Mouse (Mus musculus): Measurements from ENCODE around the gene Chgb. TPM values are rescaled to one million over a fixed set of nuclear protein-coding genes. Genes with fewer than 3 reads are reported as not detected.

The Chgb gene
- polyA plus RNA-seq (2016; fragmentation: Nextera tagmentation; extraction: Ambion mirVana), result 0.91 and 1.9 TPM in 2 replicates

DNA sequence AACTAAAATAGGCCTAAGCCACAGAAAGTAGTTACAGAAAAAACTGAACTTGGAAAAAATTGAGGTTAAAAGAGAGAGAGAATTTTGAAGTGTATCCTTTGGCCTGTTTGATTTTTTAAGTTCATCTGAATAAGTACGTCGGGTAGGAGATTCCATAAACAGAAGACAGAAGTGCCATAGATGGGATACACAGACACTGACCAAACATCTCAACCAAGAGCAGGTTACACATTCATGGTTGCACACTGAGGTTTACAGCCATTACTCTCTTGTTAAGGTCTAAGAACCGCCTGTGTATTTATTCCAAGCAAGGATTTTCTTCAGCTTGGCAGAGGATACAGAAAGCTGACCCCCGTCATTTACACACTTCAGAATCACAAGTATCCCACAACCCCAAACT is at the start of gene Chgb:
Chgb (plus strand) TSS at position 301 of the 400 bp plus-strand sequence.
- H3K9me3 ChIP-seq, result no peaks in the 10 kb centered on the region
- peaks cover 11% of the 10 kb centered on the region; the same call in 1 of the 2 replicates for H3K27me3 ChIP-seq (ENCODE audit: poor library complexity, severe bottlenecking)
- 6% methylated on average over 4 of the region's 4 CpGs for WGBS
- peak within 1 kb of the TSS; percentile 61 for H3K4me3 ChIP-seq
- peak within 1 kb of the TSS; percentile 13 for H3K27ac ChIP-seq
- peaks cover 18% of the 10 kb centered on the region for H3K4me1 ChIP-seq
- no peaks in the 10 kb centered on the region for H3K36me3 ChIP-seq (replicated peaks)
- no peak for DNase-seq (ENCODE audit: extremely low spot score, low spot score)

DNA sequence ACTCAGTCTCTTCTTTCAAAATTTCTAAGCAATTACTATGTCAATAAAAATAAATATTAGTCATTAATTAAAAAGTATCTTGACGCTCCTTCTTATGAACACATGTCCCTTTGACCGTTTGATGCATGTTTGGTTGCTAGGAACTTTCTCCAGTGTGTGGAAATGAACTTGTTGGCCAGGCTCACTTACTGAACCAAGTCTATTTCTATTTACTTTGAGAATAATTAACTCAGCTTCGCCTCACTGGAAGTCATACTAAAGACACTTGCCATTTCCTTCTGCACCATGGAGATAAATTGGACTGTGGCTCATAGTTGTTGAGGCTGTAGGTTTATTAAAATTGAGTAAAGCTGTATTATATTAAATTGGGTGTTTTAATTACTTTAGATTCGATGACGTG is 48.1 kb upstream of the Chgb start:
- H3K27ac ChIP-seq, result no peak overlapping the region
- 93% methylated on average over 5 of the region's 5 CpGs for WGBS
- H3K4me1 ChIP-seq, result peaks cover 7% of the 10 kb centered on the region
- H3K9me3 ChIP-seq, result no peaks in the 10 kb centered on the region
- no peaks in the 10 kb centered on the region for H3K27me3 ChIP-seq (ENCODE audit: poor library complexity, severe bottlenecking)
- DNase-seq (ENCODE audit: extremely low spot score, low spot score), result no peak
- H3K36me3 ChIP-seq (replicated peaks), result no peaks in the 10 kb centered on the region
- H3K4me3 ChIP-seq, result no peak overlapping the region

DNA sequence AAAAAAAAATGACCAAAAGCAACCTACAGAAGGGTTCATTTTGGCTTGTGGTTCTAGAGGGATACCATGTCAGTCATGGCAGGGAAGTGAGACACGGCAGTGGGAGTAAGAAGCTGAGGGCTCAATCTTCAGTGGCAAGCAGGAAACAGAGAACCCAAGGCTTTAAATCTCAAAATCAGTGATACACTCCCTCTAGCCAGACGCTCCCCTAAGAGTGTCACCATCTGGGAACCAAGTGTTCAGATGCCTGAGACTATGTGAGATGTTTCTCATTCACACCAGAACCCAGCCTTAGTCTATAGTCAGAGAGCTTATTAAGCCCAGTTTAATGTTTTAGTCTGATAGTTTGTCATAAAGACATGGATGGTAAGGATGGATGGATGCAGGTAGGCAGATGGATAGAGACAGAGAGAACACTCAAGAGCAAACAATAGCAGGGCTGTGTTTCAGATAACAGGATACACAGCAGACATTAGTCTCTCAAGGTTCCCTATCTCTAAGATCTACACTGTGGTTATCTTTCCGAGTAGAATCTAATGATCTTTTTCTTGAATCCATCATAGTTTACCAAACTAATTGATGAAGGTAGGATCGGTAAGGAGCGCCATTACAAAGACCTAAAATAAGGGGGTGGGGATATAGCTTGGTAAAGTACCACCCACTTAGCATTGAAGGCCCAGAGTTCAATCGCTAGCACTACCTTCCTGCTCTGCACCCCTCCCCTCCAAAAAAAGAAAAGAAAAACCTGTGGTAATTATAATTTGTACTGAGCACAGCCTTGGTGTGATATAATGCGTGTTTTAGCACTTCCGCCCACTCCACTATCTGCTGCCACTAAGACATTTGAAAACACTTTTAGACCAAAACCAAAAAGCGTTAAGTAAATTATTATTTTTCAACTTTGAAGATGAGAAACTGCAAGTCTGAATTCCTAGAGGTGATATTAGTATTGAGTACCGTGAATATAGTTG is 47.2 kb upstream of the Chgb start:
- Histone ChIP-seq H3K9me3 (no peaks in the 10 kb centered on the region), H3K27me3 (ENCODE audit: poor library complexity, severe bottlenecking) (no peaks in the 10 kb centered on the region), H3K27ac (no peak overlapping the region), H3K36me3 (replicated peaks) (no peaks in the 10 kb centered on the region), H3K4me1 (peaks cover 12% of the 10 kb centered on the region), H3K4me3 (no peak overlapping the region)
- 91% methylated on average over 10 of the region's 10 CpGs for WGBS
- DNase-seq (ENCODE audit: extremely low spot score, low spot score), result no peak

DNA sequence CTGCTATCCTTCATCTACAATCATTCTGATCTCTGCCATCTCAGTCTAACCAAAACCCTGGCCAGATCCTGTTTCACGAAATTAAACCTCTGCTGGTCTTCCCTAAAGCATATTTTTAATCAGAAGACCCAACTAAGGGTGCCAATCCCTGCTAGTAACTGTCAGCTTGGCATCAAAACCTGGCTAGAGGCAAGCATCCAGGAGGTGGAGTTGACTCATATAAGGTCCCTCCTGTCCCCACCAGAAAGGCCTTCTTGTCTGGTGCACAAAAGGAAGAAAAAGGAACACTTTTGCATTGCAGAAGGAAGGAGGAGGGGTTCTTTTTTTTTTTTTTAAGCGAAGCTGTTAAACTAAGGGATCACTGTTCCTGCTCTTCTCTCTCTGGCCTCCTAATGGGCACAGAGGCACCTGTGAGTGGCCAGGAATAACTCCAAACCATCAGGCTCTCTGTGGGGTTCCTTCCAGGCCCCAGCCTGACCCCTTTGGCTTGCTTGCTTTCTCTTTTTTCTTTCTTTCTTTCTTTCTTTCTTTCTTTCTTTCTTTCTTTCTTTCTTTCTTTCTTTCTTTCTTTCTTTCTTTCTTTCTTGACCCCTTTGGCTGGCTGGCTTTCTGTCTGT is 42.2 kb upstream of the Chgb start:
- Histone ChIP-seq H3K27ac (no peak overlapping the region; the same call in 1 of the 2 replicates), H3K4me3 (no peak overlapping the region), H3K36me3 (replicated peaks) (no peaks in the 10 kb centered on the region), H3K9me3 (no peaks in the 10 kb centered on the region), H3K4me1 (peaks cover 25% of the 10 kb centered on the region), H3K27me3 (ENCODE audit: poor library complexity, severe bottlenecking) (no peaks in the 10 kb centered on the region)
- no peak for DNase-seq (ENCODE audit: extremely low spot score, low spot score)
- WGBS, result 62% methylated on average over 2 of the region's 2 CpGs

DNA sequence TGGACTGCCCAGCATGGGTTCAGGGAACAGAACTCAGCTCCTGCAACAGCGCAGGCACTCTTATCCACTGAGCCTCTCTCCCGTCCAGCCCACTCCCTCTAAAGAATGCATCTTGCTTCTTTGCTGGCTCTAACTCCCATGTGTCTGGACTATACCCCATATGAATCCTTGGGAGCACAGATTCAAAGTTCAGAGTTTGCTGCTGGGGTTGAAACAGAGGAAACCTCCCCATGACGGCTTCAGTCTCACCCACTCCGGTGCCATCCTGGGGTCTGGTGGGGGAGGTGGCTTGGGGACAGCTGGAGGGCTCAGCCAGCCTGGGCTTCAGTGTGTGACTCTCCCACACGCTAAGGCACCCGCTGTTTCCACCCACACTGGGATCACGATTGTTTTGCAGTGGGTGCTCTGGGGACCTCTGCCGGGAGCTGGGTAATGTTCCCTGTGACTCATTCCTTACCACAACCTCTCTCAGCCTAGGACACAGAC is 39.2 kb upstream of the Chgb start:
- Histone ChIP-seq H3K9me3 (no peaks in the 10 kb centered on the region), H3K36me3 (replicated peaks) (no peaks in the 10 kb centered on the region), H3K27ac (peak overlapping the region; percentile 72), H3K27me3 (ENCODE audit: poor library complexity, severe bottlenecking) (no peaks in the 10 kb centered on the region), H3K4me1 (peaks cover 17% of the 10 kb centered on the region), H3K4me3 (no peak overlapping the region)
- no peak for DNase-seq (ENCODE audit: extremely low spot score, low spot score)
- WGBS, result 52% methylated on average over 8 of the region's 8 CpGs

DNA sequence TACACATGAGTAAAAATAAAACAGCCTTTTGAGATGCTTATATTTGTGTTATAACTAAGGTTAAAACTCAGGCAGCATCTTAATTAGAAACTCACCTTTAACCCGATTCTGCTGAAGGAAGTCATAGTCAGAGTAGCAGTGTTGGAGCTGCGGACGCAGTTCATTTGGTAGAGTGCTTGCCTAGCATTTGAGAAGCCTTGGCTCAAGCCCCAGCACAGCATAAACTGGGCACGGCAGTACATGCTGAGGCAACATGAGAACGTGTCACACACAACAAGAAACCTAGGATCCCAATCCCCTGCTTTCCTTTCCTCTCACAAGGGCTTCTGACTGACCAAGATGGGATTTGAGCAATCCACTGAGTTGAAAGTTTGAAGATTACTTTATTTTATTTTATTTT is 36.2 kb upstream of the Chgb start:
- Histone ChIP-seq H3K4me1 (peaks cover 12% of the 10 kb centered on the region), H3K27me3 (ENCODE audit: poor library complexity, severe bottlenecking) (no peaks in the 10 kb centered on the region), H3K27ac (no peak overlapping the region), H3K36me3 (replicated peaks) (no peaks in the 10 kb centered on the region), H3K4me3 (no peak overlapping the region), H3K9me3 (no peaks in the 10 kb centered on the region)
- WGBS, result 89% methylated on average over 5 of the region's 5 CpGs
- DNase-seq (ENCODE audit: extremely low spot score, low spot score), result no peak

DNA sequence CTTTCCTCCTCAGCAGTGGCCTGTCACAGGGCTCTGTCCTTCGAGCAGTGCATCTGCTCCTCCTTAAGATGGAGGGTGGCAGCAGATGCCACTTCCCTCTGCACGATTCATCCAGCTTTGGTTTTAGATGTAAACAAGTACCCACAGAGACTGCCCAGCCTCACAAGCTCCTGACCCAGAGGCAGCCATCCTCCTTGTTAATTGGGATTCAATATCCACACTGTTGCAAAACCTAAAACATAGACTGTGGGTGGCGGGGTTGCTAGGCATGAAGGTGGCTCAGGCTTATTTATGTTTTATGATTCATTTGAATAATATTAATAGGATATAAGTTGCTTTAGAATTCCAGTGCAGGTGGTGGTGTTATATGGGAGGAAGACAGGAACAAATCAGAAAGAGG is 35.0 kb upstream of the Chgb start:
- WGBS, result 91% methylated on average over 3 of the region's 3 CpGs
- H3K4me3 ChIP-seq, result no peak overlapping the region

DNA sequence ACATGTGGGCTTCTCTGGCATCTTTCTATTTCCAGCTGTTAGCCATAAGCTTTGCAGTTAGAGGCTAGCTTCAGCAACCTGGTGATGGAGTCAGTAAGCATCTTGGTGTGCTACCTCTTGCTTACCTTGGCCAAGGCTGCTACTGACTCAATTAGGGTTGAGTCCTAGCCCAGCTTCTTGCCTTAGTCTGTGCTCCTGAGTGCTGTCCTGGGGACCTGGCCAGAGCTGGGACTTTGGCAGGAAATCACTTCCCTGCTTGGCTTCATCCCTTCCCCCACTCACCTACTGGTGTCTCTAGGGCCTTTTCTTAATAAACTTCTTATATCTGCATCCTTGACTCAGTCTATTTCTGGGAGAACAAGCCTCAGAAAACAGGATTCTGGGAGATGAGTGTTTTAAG is 30.4 kb upstream of the Chgb start:
- Histone ChIP-seq H3K9me3 (no peaks in the 10 kb centered on the region), H3K4me1 (peaks cover 23% of the 10 kb centered on the region), H3K27ac (peak overlapping the region; percentile 44; the same call in 1 of the 2 replicates), H3K27me3 (ENCODE audit: poor library complexity, severe bottlenecking) (no peaks in the 10 kb centered on the region), H3K36me3 (replicated peaks) (peaks cover 4% of the 10 kb centered on the region; the same call in 1 of the 2 replicates), H3K4me3 (no peak overlapping the region)
- no peak for DNase-seq (ENCODE audit: extremely low spot score, low spot score)

More for the DNA sequence above, 35.0 kb upstream of the Chgb start:
- Histone ChIP-seq H3K9me3 (no peaks in the 10 kb centered on the region), H3K4me1 (peaks cover 19% of the 10 kb centered on the region), H3K36me3 (replicated peaks) (peaks cover 4% of the 10 kb centered on the region; the same call in 1 of the 2 replicates), H3K27ac (no peak overlapping the region), H3K27me3 (ENCODE audit: poor library complexity, severe bottlenecking) (no peaks in the 10 kb centered on the region)
- no peak for DNase-seq (ENCODE audit: extremely low spot score, low spot score)

DNA sequence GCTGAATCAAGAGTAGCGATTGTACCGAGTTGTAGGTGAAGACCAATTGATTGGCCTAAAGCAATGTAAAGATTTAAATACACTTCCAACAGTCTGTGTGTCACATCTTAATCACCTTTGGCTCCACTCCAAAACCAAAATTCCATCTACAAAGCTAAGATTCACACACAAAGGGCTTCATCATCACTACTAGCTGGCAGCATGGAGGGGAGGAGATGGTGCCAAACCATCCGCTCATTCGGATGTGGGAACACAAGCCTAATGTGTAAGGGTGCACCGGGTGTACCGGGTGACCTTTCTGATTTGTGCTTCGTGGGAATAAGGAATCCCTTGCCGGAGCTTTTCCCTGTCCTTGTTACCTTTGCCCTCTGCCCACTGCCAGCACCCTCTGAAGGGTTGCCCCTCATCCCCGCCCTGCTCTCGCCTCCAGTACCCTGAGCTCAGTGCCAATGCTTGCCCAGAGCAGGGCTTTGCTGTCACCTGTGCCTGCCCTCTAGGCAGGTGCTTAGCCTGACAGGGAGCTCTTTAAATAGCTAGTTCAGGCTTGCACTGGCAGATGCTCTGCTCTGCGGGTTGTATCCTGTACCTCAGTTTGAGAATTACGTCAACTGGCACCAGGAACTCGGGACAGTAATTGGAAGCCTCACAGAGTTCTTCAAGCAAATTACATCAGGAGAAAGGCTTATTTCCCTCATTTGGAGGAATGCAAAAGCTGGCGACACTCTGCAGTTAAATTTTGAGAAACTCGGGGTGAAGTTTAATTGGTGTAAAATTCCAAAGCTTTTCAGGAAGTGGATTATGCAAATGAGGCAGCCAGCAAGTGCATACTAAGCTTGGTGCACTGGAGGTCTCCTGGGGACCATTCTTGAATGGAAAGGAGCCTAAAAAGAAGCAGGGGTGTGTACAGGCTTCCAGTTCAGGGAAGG is 29.7 kb upstream of the Chgb start:
- H3K4me3 ChIP-seq, result no peak overlapping the region
- H3K4me1 ChIP-seq, result peaks cover 23% of the 10 kb centered on the region
- H3K27me3 ChIP-seq (ENCODE audit: poor library complexity, severe bottlenecking), result no peaks in the 10 kb centered on the region
- H3K27ac ChIP-seq, result peak overlapping the region; percentile 77
- peaks cover 4% of the 10 kb centered on the region; the same call in 1 of the 2 replicates for H3K36me3 ChIP-seq (replicated peaks)
- H3K9me3 ChIP-seq, result no peaks in the 10 kb centered on the region
- no peak for DNase-seq (ENCODE audit: extremely low spot score, low spot score)
- 62% methylated on average over 15 of the region's 15 CpGs for WGBS

DNA sequence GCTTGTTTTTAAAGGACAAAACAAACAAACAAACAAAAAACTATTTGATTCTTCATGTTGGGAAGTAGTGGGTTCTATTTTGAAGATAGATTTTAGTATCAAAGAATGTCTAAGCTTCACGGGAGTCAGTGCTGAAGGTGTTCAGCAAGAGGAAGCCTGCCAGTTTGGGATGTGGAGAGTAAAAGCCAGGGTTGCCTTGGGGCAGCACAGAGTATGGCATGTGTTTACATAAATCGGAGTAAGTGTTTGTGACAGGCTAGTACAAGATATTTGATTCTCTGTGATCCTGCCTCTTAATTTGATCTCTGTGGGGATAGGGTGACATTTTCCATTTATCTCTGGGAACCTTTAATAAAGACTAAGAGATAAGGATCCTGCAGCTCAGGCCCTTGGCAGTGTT is 28.7 kb upstream of the Chgb start:
- no peaks in the 10 kb centered on the region for H3K27me3 ChIP-seq (ENCODE audit: poor library complexity, severe bottlenecking)
- DNase-seq (ENCODE audit: extremely low spot score, low spot score), result no peak
- no peaks in the 10 kb centered on the region for H3K9me3 ChIP-seq
- peaks cover 4% of the 10 kb centered on the region; the same call in 1 of the 2 replicates for H3K36me3 ChIP-seq (replicated peaks)
- no peak overlapping the region for H3K4me3 ChIP-seq
- 83% methylated on average over 2 of the region's 2 CpGs for WGBS
- peaks cover 23% of the 10 kb centered on the region for H3K4me1 ChIP-seq
- H3K27ac ChIP-seq, result no peak overlapping the region

DNA sequence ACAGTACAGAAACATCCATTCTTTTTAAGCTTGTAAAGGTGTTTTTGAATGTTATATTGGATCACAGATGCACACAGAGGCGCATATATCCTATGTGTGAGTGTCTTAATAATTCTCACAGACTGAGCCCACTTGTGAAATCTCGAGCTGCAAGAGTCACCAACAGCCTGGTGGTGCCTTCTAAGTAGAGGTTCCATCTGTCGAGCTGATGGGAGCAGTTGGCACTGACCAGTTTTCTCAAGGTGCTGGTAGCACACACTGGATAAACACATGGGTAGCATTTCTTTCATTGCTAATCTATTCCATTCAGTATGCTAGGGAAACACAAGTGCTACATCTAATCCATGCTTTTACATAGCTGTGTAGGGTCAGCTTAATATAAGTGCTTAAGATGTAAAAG is 27.9 kb upstream of the Chgb start:
- Histone ChIP-seq H3K9me3 (no peaks in the 10 kb centered on the region), H3K4me3 (no peak overlapping the region), H3K4me1 (peaks cover 23% of the 10 kb centered on the region), H3K27ac (no peak overlapping the region), H3K27me3 (ENCODE audit: poor library complexity, severe bottlenecking) (no peaks in the 10 kb centered on the region), H3K36me3 (replicated peaks) (peaks cover 4% of the 10 kb centered on the region; the same call in 1 of the 2 replicates)
- 85% methylated on average over 3 of the region's 3 CpGs for WGBS
- no peak for DNase-seq (ENCODE audit: extremely low spot score, low spot score)

DNA sequence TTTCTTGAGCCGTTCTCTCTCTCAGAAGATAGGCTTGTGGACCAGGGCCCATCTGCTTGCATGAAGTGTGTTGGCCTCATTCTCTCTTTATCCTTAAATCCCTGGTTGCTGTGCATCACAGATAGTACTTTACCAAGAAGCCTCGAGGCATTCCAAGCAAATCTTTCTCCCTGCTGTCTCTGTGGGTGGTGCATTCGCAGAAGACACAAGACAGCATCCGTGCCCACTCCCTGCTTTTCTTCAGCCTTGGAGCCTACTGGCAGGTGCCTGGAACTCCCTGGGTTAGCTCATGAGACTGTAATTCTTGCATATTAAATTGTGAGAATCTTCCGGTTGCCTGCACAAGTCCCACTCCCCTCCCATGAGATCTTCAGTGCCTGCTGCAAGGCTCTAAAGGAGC is 23.2 kb upstream of the Chgb start:
- no peak overlapping the region for H3K27ac ChIP-seq
- 71% methylated on average over 5 of the region's 5 CpGs for WGBS
- no peaks in the 10 kb centered on the region for H3K27me3 ChIP-seq (ENCODE audit: poor library complexity, severe bottlenecking)
- DNase-seq (ENCODE audit: extremely low spot score, low spot score), result no peak
- no peaks in the 10 kb centered on the region for H3K4me1 ChIP-seq
- no peaks in the 10 kb centered on the region for H3K36me3 ChIP-seq (replicated peaks)
- H3K4me3 ChIP-seq, result no peak overlapping the region
- H3K9me3 ChIP-seq, result no peaks in the 10 kb centered on the region

All from forebrain, embryonic 10.5 days (tissue).